Mouse (Mus musculus) hindbrain, embryonic 10.5 days (tissue): Measurements from ENCODE around the gene Sox3. TPM values are rescaled to one million over a fixed set of nuclear protein-coding genes. Genes with fewer than 3 reads are reported as not detected.

Experiments
- DNase-seq: peaks from one replicate; pipeline ENCODE4 v3.0.0-alpha.2; 2017; ENCODE audit warnings: low spot score
- H3K27ac ChIP-seq: fragments of 300-500 bp; sonication (generic); 2 replicates; pipeline ENCODE4 v1.5.1; 2016; ENCODE audit warnings: mild to moderate bottlenecking, moderate library complexity
- H3K27me3 ChIP-seq: fragments of 300-500 bp; sonication (generic); 2 replicates; pipeline ENCODE4 v1.6.1; 2016; ENCODE audit warnings: mild to moderate bottlenecking; ENCODE audit not compliant: poor library complexity, insufficient read depth, severe bottlenecking
- H3K36me3 ChIP-seq: fragments of 300-500 bp; sonication (generic); 2 replicates; pipeline ENCODE4 v1.6.1; 2016; ENCODE audit warnings: mild to moderate bottlenecking, moderate library complexity
- H3K4me1 ChIP-seq: fragments of 300-500 bp; sonication (generic); replicated peaks from 2 replicates; pipeline ENCODE4 v1.6.1; 2016; ENCODE audit warnings: mild to moderate bottlenecking
- H3K4me3 ChIP-seq: fragments of 300-500 bp; sonication (generic); 2 replicates; pipeline ENCODE4 v1.5.1; 2016; ENCODE audit warnings: mild to moderate bottlenecking, moderate library complexity
- H3K9me3 ChIP-seq: fragments of 300-500 bp; sonication (generic); 2 replicates; pipeline ENCODE4 v1.6.1; 2016; ENCODE audit warnings: mild to moderate bottlenecking, moderate library complexity
- WGBS: fragments of 180-500 bp; shearing (Covaris S2); methylation state at CpG from one replicate; pipeline ENCODE4 v1.1.7; 2016; 5-methylcytosine and 5-hydroxymethylcytosine counted together
- polyA plus RNA-seq: library from polyadenylated mRNA; unstranded; fragments of >200 nt; fragmentation: Nextera tagmentation; extraction: Ambion mirVana; gene quantifications from 2 replicates; pipeline ENCODE4 v1.2.1, GENCODE M21; 2016

Gene Sox3
- 4.1 and 4.3 TPM in 2 replicates for polyA plus RNA-seq

DNA sequence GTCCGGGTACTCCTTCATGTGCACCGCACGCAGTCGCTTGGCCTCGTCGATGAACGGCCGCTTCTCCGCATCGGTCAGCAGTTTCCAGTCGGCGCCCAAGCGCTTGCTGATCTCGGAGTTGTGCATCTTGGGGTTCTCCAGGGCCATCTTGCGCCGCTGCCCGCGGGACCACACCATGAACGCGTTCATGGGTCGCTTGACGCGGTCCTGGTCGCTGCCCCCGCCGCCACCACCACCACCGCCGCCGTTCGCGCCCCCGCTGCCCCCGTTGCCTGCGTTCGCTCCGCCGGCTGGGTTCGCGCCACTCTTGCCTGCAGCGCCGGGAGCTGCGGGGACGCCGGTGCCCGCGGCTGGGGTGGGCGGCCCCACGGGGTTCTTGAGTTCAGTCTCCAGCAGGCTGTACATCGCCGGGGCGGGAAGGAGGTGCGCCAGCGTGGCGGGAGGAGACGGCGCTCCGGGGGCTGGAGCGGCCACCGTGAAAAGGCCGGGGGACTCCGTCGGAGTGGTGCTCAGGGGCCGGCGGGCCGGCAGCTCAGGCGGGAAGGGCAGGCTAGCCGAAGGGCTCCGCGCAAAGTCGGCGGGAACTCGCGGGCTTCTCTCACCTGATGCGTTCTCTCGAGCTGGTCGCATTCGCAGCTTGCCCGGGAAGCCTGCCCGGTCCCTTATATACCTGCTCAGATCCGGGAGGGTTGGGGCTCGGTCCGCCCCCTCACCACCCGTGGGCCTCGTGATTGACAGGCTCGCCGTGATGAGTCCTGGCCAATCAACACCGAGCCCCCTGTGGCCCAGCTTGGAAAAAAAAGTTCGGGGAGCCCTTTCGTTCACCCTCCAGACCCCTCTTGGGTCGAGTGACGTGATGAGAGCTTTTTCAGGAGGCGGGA, at the start of gene Sox3:
Gene Sox3 (minus strand): TSS at position 630 of the 881 bp plus-strand sequence.
- peak within 1 kb of the TSS; percentile 90 for H3K27ac ChIP-seq
- WGBS: 21% methylated on average over 92 of the region's 92 CpGs
- peak within 1 kb of the TSS; percentile 66 for H3K4me3 ChIP-seq
- peaks cover 52% of the 10 kb centered on the region for H3K27me3 ChIP-seq
- peaks cover 33% of the 10 kb centered on the region for H3K4me1 ChIP-seq
- DNase-seq: peak; percentile 83
- H3K36me3 ChIP-seq: peaks cover 5% of the 10 kb centered on the region; the same call in 1 of the 2 replicates
- H3K9me3 ChIP-seq: peaks cover 5% of the 10 kb centered on the region; the same call in 1 of the 2 replicates

DNA sequence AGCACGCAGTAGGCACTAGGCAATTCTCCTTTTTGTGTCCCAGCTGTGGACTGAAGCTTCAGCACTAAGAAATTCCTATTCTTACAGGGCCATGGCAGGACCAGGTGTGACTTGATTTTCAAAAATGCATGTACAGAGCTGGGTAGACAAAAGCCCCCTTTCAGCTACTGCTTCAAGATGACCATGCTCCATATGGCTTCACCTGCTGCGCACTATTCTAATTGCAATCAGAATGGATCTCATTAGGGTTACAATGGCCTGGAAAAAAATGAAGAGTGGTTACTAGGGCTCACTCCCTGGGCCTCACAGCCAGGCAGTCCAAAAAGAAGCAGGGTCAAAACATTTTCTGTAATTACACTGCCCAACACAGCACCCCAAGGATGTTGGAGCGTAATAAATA, 47.0 kb upstream of the Sox3 start:
- DNase-seq: no peak
- Histone ChIP-seq H3K9me3 (no peaks in the 10 kb centered on the region), H3K4me3 (no peak overlapping the region), H3K36me3 (no peaks in the 10 kb centered on the region), H3K4me1 (no peaks in the 10 kb centered on the region), H3K27me3 (no peaks in the 10 kb centered on the region), H3K27ac (no peak overlapping the region)
- WGBS: 78% methylated on average over 3 of the region's 3 CpGs

DNA sequence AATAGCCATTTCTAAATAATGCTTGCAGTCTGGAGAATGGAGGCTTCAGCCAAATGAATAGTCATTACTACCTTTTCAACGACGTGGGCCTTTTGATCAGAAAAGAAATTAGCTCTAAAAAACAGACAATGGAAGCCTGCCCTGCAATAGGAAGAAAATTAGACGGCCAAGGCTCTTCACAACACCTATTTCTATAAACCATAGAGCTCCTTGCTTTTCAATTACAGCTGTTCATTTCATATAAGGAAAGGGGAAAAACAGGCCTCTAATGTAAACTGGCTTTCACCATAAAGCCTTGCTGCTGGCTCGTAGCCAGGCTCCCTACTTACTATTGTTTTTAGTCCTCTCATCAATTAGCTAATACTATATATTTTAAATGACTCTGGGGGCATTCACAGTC, 6.3 kb upstream of the Sox3 start:
- no peaks in the 10 kb centered on the region for H3K9me3 ChIP-seq
- peaks cover 37% of the 10 kb centered on the region for H3K27me3 ChIP-seq
- no peak overlapping the region for H3K27ac ChIP-seq
- WGBS: 30% methylated on average over 4 of the region's 4 CpGs
- no peaks in the 10 kb centered on the region for H3K36me3 ChIP-seq
- H3K4me1 ChIP-seq: peaks cover 28% of the 10 kb centered on the region
- no peak overlapping the region for H3K4me3 ChIP-seq
- no peak for DNase-seq

DNA sequence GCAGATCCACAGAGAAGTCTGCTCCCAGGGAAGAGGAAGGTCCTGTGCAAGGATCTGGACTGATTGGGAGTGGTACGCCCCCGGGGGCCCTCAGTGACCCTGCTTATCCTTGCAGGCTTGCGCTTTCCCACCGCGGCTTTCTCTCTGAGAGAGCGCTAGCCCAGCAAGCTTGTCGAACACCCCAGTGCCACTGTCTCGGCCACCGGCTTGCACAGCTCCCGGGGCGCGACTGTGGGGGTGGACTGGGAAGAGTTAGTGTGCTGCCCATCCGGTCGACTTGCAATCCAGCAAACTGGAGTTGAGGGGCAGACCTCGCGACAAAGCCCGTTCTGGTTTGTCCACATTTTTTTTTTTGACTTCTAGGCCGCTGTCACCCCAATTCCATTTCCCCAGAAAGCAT, 5.4 kb upstream of the Sox3 start:
- Histone ChIP-seq H3K27ac (no peak overlapping the region), H3K36me3 (no peaks in the 10 kb centered on the region), H3K4me1 (peaks cover 28% of the 10 kb centered on the region), H3K9me3 (no peaks in the 10 kb centered on the region), H3K4me3 (peak overlapping the region; percentile 37), H3K27me3 (peaks cover 46% of the 10 kb centered on the region)
- 15% methylated on average over 18 of the region's 18 CpGs for WGBS
- peak; percentile 39 for DNase-seq

DNA sequence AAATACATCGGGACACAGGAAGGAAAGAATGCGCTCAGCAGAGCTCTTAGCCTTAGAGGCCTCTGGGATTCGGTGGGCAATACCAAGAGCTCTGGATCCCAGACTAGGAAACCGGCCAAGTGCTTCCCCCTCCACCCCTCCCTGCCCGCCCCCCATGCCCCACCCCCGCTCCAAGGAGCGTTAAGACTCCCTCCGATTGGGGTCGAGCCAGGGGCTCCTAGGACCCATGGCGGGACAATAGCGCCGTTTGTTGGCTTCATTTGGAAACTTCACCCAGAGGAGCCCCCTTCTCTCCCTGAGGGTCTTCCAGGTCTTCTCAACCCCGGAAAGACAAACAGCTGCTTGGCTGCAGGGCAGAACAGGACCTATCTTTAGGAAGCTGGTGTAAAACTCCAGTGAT, 3.1 kb upstream of the Sox3 start:
- WGBS: 12% methylated on average over 13 of the region's 13 CpGs
- H3K36me3 ChIP-seq: peaks cover 5% of the 10 kb centered on the region; the same call in 1 of the 2 replicates
- H3K27me3 ChIP-seq: peaks cover 49% of the 10 kb centered on the region
- peak overlapping the region; percentile 66 for H3K4me3 ChIP-seq
- H3K4me1 ChIP-seq: peaks cover 28% of the 10 kb centered on the region
- H3K27ac ChIP-seq: no peak overlapping the region
- DNase-seq: peak; percentile 39
- H3K9me3 ChIP-seq: peaks cover 5% of the 10 kb centered on the region; the same call in 1 of the 2 replicates

DNA sequence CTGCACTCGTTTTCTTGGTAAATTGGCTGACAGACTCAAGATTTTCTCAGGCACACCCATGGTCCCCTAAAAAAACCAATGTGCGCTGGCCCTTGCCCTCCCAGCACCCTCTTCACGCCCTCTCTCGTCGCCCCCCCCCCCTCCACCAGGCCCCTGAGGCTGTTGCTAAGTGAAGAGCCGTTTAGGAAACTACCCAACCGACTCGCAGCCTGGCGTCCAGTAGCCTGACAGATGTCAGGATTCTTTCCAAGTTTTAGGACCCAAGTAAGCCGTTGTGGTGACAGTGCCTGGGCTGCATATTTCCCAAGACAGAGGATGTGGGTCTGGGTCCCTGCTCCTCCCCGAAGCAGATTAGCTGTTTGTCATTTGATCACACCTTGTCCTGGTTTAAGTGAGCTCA, 2.2 kb upstream of the Sox3 start:
- H3K36me3 ChIP-seq: peaks cover 5% of the 10 kb centered on the region; the same call in 1 of the 2 replicates
- H3K9me3 ChIP-seq: peaks cover 5% of the 10 kb centered on the region; the same call in 1 of the 2 replicates
- peaks cover 50% of the 10 kb centered on the region for H3K27me3 ChIP-seq
- DNase-seq: peak; percentile 25
- peaks cover 28% of the 10 kb centered on the region for H3K4me1 ChIP-seq
- 17% methylated on average over 11 of the region's 11 CpGs for WGBS
- H3K27ac ChIP-seq: peak overlapping the region; percentile 90; the same call in 1 of the 2 replicates
- peak overlapping the region; percentile 66 for H3K4me3 ChIP-seq

DNA sequence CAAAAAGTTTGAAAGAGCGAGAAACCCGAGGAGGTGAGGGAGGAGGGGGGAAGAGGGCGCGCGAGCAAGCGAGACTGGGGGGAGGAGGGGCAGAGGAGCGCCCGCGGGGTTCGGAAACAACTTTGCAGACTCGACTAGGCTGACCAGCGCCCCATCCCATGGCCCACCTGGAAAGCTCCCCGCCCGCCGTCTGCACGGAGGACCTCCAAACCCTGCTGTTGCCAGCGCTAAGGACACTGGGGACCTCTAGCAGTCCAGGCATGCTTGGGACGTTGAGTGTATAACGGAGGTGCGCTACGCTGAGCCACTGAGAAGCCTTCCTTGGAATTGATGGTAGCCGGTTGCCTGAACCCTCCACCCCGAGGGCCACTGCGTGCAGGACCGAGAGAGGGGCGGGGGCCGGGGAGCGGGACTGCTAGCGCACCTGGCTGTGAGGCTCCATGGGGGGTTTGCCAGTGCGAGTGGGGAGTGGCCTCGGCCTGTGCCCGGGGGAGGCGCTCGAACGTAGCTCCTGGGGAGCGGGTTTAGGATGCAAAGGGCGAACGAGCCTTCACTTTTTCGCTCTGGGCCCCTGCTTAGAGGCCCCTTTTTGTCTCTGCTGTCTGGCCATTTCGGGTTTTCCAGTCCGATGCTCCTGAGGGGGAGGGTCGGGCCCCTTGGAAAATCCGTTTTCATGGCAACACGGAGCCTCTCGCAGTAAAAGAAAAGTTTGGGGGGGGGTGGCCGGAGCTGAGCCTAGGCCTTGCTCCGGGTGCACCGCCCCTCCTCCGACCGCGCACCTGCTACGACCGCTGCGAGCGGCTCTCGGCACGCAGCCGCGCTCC, 702 bp upstream of the Sox3 start:
- peak; percentile 64 for DNase-seq
- H3K27me3 ChIP-seq: peaks cover 55% of the 10 kb centered on the region
- peak overlapping the region; percentile 66 for H3K4me3 ChIP-seq
- H3K9me3 ChIP-seq: peaks cover 5% of the 10 kb centered on the region; the same call in 1 of the 2 replicates
- H3K4me1 ChIP-seq: peaks cover 38% of the 10 kb centered on the region
- WGBS: 19% methylated on average over 54 of the region's 59 CpGs
- H3K27ac ChIP-seq: peak overlapping the region; percentile 90
- H3K36me3 ChIP-seq: peaks cover 5% of the 10 kb centered on the region; the same call in 1 of the 2 replicates

DNA sequence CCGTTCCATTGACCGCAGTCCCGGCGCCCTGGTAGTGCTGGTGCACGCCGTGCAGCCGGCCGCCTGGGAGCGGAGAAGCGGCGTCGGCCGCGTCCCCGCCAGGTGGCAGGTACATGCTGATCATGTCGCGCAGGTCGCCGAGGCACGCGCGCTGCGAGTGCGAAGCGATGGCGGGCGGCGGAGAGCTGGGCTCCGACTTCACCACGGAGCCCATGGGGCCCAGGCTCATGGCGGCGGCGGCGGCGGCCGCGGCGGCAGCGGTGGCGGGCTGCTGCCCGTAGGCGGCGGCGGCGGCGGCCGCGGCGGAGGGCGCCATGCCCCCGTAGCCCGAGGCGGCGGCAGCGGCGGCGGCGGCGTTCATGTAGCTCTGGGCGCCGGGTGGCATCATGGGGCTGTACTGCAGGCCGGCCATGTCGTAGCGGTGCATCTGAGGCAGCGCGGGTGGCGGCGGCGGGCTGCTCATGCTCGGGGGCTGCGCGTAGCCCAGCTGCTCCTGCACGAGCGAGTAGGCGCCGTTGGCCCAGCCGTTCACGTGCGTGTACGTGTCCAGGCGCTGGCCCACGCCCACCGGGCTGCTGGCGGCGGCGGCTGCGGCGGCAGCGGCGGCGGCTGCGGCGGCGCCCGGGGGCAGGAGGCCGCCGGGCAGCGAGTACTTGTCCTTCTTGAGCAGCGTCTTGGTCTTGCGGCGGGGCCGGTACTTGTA, 981 bp downstream of the Sox3 start:
- peaks cover 30% of the 10 kb centered on the region for H3K4me1 ChIP-seq
- peaks cover 5% of the 10 kb centered on the region; the same call in 1 of the 2 replicates for H3K36me3 ChIP-seq
- H3K9me3 ChIP-seq: peaks cover 5% of the 10 kb centered on the region; the same call in 1 of the 2 replicates
- DNase-seq: peak; percentile 51
- H3K4me3 ChIP-seq: peak overlapping the region; percentile 66
- peaks cover 49% of the 10 kb centered on the region for H3K27me3 ChIP-seq
- WGBS: 26% methylated on average over 102 of the region's 102 CpGs
- peak overlapping the region; percentile 90 for H3K27ac ChIP-seq

DNA sequence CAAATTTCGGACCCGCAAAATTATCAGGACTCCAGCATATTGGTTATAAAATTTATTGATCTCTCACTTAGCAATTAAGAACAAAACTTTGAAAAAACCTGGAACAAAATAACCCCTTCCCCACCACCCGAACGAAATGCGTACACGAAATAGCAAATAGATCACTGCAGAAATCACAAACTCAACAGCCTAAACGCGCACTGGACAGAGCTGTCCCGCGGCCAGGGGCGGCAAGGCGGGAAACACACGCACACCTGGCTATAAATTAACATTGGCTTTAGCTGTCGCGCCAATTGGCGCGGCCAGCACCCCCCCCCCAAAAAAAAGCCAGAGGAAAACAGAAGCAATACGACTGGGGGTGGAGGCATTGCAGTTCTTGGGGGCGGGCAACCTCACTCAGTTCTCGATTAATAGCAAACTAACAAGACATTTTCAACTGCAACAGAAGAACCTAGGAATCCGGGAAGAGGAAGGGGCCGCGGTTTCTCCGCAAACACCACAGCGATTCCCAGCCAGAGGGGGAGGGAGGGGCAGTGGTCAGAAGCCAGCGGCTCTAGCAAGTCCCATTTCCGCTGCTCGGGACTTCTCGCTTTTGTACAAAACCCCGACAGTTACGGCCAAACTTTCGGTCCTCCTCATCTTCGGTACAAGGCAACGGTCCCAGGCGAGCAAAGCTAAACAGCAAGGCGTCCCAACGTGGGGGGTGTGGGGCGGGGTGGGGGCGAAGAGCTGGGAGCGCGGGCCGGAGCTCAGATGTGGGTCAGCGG, 1.7 kb downstream of the Sox3 start:
- peaks cover 24% of the 10 kb centered on the region for H3K4me1 ChIP-seq
- 19% methylated on average over 43 of the region's 43 CpGs for WGBS
- H3K36me3 ChIP-seq: peaks cover 5% of the 10 kb centered on the region; the same call in 1 of the 2 replicates
- peak overlapping the region; percentile 66 for H3K4me3 ChIP-seq
- peak; percentile 38 for DNase-seq
- peaks cover 5% of the 10 kb centered on the region; the same call in 1 of the 2 replicates for H3K9me3 ChIP-seq
- peaks cover 41% of the 10 kb centered on the region for H3K27me3 ChIP-seq
- peak overlapping the region; percentile 90 for H3K27ac ChIP-seq

DNA sequence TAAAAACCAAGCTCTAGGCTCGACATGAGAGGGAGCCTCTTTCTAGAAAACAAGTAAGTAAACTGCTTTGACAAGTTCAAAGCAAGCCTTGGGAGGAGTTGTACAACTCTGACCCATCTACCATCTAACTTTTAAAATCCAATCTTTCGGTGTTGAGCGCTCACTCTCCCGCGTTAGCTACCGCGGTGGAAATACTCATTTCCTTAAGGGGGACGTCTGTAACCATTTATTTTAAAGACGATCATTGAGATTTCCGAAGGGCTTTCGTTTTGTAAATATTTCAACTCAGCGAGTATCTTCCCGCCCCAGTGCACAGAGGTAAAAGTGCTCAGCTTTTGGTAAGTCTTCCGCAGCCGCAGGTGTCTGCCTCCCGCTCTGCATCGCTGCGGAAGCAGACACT, 2.6 kb downstream of the Sox3 start:
- Histone ChIP-seq H3K27me3 (peaks cover 33% of the 10 kb centered on the region), H3K9me3 (peaks cover 5% of the 10 kb centered on the region; the same call in 1 of the 2 replicates), H3K27ac (peak overlapping the region; percentile 90), H3K4me3 (peak overlapping the region; percentile 66), H3K36me3 (peaks cover 5% of the 10 kb centered on the region; the same call in 1 of the 2 replicates), H3K4me1 (peaks cover 17% of the 10 kb centered on the region; the same call in 1 of the 2 replicates)
- 20% methylated on average over 18 of the region's 18 CpGs for WGBS
- no peak for DNase-seq

DNA sequence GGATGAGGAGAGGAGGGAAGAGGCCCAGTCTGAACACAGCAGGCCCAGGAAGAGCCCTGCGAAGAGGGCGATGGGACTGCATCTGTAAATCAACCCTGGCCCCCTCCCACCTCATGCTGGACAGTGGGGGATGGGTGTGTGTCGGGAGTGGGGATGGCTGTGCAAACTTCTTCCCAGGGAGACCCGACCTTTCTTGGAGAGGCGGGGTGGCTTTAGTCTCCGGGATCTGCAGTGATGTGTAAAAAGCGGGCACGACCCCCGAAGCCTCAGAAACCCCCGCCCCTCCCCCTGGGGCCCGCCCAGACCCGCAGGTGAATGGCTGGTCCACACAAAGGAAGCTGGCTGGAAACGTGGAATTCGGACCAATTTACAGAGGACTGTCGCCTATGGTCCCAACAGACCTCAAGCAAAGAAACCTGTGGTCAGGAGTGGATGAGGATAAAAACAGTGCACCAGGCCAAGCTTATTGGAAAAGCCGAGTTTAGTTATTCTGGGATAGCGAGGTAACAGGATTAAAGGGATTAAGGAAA, 3.2 kb downstream of the Sox3 start:
- peak; percentile 58 for DNase-seq
- Histone ChIP-seq H3K4me1 (peaks cover 16% of the 10 kb centered on the region; the same call in 1 of the 2 replicates), H3K27ac (peak overlapping the region; percentile 90), H3K4me3 (peak overlapping the region; percentile 66), H3K36me3 (peaks cover 5% of the 10 kb centered on the region; the same call in 1 of the 2 replicates), H3K9me3 (peaks cover 5% of the 10 kb centered on the region; the same call in 1 of the 2 replicates), H3K27me3 (peaks cover 30% of the 10 kb centered on the region)
- 17% methylated on average over 17 of the region's 17 CpGs for WGBS
